Mouse (Mus musculus) heart, adult 8-10 months (tissue): ENCODE results near the gene Cpt1a. TPM values are rescaled to one million over a fixed set of nuclear protein-coding genes. Genes with fewer than 3 reads are reported as not detected.

Source experiments
- DNase-seq: peaks from one replicate; pipeline ENCODE4 v3.0.0; 2022; ENCODE audit warnings: low spot score
- total RNA-seq, 4 experiments: library from RNA; stranded (reverse); gene quantifications; 2 replicates each; pipeline ENCODE4 v1.2.4; 2022

Gene Cpt1a
- total RNA-seq, 4 experiments from 2014 or later: 46.3 to 65.6 (median 57.4) TPM

- peak; percentile 91 for DNase-seq
Observed at GRCm38 (mm10) chr19:3324931-3325711, 3.0 kb downstream of the Cpt1a start.

- no peak for DNase-seq
Observed at GRCm38 (mm10) chr19:3325771-3326478, 3.8 kb downstream of the Cpt1a start.

- DNase-seq: no peak
Observed at GRCm38 (mm10) chr19:3326479-3327047, 4.4 kb downstream of the Cpt1a start.

GRCm38 (mm10) chr19:3333247-3333646, 11.1 kb downstream of the Cpt1a start:
- DNase-seq: no peak

- no peak for DNase-seq
Observed at GRCm38 (mm10) chr19:3333694-3334515, 11.8 kb downstream of the Cpt1a start.

- DNase-seq: no peak
Observed at GRCm38 (mm10) chr19:3334550-3334949, 12.4 kb downstream of the Cpt1a start.

GRCm38 (mm10) chr19:3335917-3336316, 13.8 kb downstream of the Cpt1a start:
- DNase-seq: no peak

- no peak for DNase-seq
Observed at GRCm38 (mm10) chr19:3336485-3337255, 14.5 kb downstream of the Cpt1a start.

GRCm38 (mm10) chr19:3339187-3339586, 17.1 kb downstream of the Cpt1a start:
- no peak for DNase-seq

- no peak for DNase-seq
Observed at GRCm38 (mm10) chr19:3341021-3341420, 18.9 kb downstream of the Cpt1a start.

- DNase-seq: no peak
Observed at GRCm38 (mm10) chr19:3343929-3344328, 21.8 kb downstream of the Cpt1a start.

GRCm38 (mm10) chr19:3344636-3345544, 22.8 kb downstream of the Cpt1a start:
- no peak for DNase-seq

- no peak for DNase-seq
Observed at GRCm38 (mm10) chr19:3347784-3348183, 25.6 kb downstream of the Cpt1a start.

- peak; percentile 87 for DNase-seq
Observed at GRCm38 (mm10) chr19:3353415-3354111, 31.4 kb downstream of the Cpt1a start.

- DNase-seq: no peak
Observed at GRCm38 (mm10) chr19:3355096-3355495, 33.0 kb downstream of the Cpt1a start.

GRCm38 (mm10) chr19:3356516-3356915, 34.4 kb downstream of the Cpt1a start:
- DNase-seq: no peak

GRCm38 (mm10) chr19:3357620-3358019, 35.5 kb downstream of the Cpt1a start:
- no peak for DNase-seq

GRCm38 (mm10) chr19:3359841-3360588, 37.9 kb downstream of the Cpt1a start:
- DNase-seq: no peak

GRCm38 (mm10) chr19:3363510-3363909, 41.4 kb downstream of the Cpt1a start:
- no peak for DNase-seq
